Mouse (Mus musculus): ENCODE results near the gene Fdxacb1. TPM values are rescaled to one million over a fixed set of nuclear protein-coding genes. Genes with fewer than 3 reads are reported as not detected.

The Fdxacb1 gene
- polyA plus RNA-seq, 2 experiments: 5.2 to 9.4 TPM

- H3K27me3 ChIP-seq (ENCODE audit: control insufficient read depth, insufficient read depth, low read length): no peaks in the 10 kb centered on the region; the same call in 1 of the 2 replicates
- WGBS (ENCODE audit: insufficient replicate concordance): 67% methylated on average over 6 of the region's 6 CpGs
- no peaks in the 10 kb centered on the region for H3K9me3 ChIP-seq (ENCODE audit: control insufficient read depth, low read length)
- no peak overlapping the region for H3K4me3 ChIP-seq (ENCODE audit: insufficient read depth in 1 of 2, low read depth in 2 of 2, low read length in 2 of 2)
- no peak overlapping the region for H3K9ac ChIP-seq (replicated peaks)
- ATAC-seq (ENCODE audit: insufficient read depth): no peak
- H3K36me3 ChIP-seq (replicated peaks; ENCODE audit: control insufficient read depth, insufficient read depth, low read depth): no peaks in the 10 kb centered on the region
- no peak for DNase-seq (ENCODE audit: low read depth in 3 of 3, low spot score in 3 of 3)
- H3K4me2 ChIP-seq (ENCODE audit: low read depth): no peak overlapping the region
- TF ChIP-seq EP300 (IDR thresholded peaks at IDR 0.05; ENCODE audit: low read depth): no peak
- TF ChIP-seq CTCF (IDR thresholded peaks at IDR 0.05; ENCODE audit: low read depth): no peak
- H3K27ac ChIP-seq: no peak overlapping the region
- H3K4me1 ChIP-seq (replicated peaks; ENCODE audit: control insufficient read depth in 2 of 2, insufficient read depth in 2 of 2, low read length in 1 of 2): no peaks in the 10 kb centered on the region
These were observed 17.3 kb upstream of the Fdxacb1 start for GRCm38 (mm10) chr9:50750706-50751105.

DNA sequence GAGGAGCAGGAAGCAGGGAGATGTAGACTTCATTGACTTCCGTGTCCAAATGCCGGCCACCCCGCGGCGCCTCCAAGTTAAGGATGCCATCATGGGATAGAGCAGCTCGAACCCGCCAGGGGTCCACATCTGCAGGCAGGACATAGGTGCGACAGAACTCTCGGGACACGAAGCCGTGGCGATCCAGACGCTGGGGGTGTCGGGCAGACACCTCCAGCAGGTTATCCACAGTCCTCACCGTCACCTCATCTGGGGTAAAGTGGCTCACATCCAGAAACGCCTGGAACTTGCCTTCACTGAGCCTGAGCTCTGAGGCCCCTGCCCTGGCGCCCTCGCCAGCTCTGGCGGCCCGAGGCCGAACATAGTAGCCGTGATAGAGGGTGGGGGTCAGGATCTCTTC, 16.7 kb upstream of the Fdxacb1 start, which contains the start of gene Cryab:
Gene Cryab, plus strand, starts transcription at position 3 of the 400 bp plus-strand sequence.
- no peaks in the 10 kb centered on the region; the same call in 1 of the 2 replicates for H3K27me3 ChIP-seq (ENCODE audit: control insufficient read depth, insufficient read depth, low read length)
- H3K9ac ChIP-seq (replicated peaks): no peak within 1 kb of the TSS
- DNase-seq (ENCODE audit: low read depth in 3 of 3, low spot score in 3 of 3) (no peak), ATAC-seq (ENCODE audit: insufficient read depth) (no peak)
- H3K4me1 ChIP-seq (replicated peaks; ENCODE audit: control insufficient read depth in 2 of 2, insufficient read depth in 2 of 2, low read length in 1 of 2): no peaks in the 10 kb centered on the region
- H3K4me2 ChIP-seq (ENCODE audit: low read depth): no peak within 1 kb of the TSS
- H3K27ac ChIP-seq: no peak within 1 kb of the TSS
- H3K36me3 ChIP-seq (replicated peaks; ENCODE audit: control insufficient read depth, insufficient read depth, low read depth): no peaks in the 10 kb centered on the region
- 58% methylated on average over 22 of the region's 22 CpGs for WGBS (ENCODE audit: insufficient replicate concordance)
- TF ChIP-seq EP300 (IDR thresholded peaks at IDR 0.05; ENCODE audit: low read depth) (no peak), CTCF (IDR thresholded peaks at IDR 0.05; ENCODE audit: low read depth) (no peak)
- H3K4me3 ChIP-seq (ENCODE audit: insufficient read depth in 1 of 2, low read depth in 2 of 2, low read length in 2 of 2): no peak within 1 kb of the TSS
- H3K9me3 ChIP-seq (ENCODE audit: control insufficient read depth, low read length): no peaks in the 10 kb centered on the region

- no peak for ATAC-seq (ENCODE audit: insufficient read depth)
- 71% methylated on average over 14 of the region's 14 CpGs for WGBS (ENCODE audit: insufficient replicate concordance)
- Histone ChIP-seq H3K4me3 (ENCODE audit: insufficient read depth in 1 of 2, low read depth in 2 of 2, low read length in 2 of 2) (no peak within 1 kb of the TSS), H3K9me3 (ENCODE audit: control insufficient read depth, low read length) (no peaks in the 10 kb centered on the region), H3K9ac (replicated peaks) (no peak within 1 kb of the TSS), H3K4me2 (ENCODE audit: low read depth) (no peak within 1 kb of the TSS), H3K27ac (no peak within 1 kb of the TSS), H3K4me1 (replicated peaks; ENCODE audit: control insufficient read depth in 2 of 2, insufficient read depth in 2 of 2, low read length in 1 of 2) (no peaks in the 10 kb centered on the region), H3K36me3 (replicated peaks; ENCODE audit: control insufficient read depth, insufficient read depth, low read depth) (no peaks in the 10 kb centered on the region), H3K27me3 (ENCODE audit: control insufficient read depth, insufficient read depth, low read length) (no peaks in the 10 kb centered on the region)
- DNase-seq (ENCODE audit: low read depth in 3 of 3, low spot score in 3 of 3): no peak
- TF ChIP-seq EP300 (IDR thresholded peaks at IDR 0.05; ENCODE audit: low read depth) (no peak), CTCF (IDR thresholded peaks at IDR 0.05; ENCODE audit: low read depth) (no peak)
These were observed 15.9 kb upstream of the Fdxacb1 start, which contains the start of gene Hspb2 for GRCm38 (mm10) chr9:50752054-50752602. Gene Hspb2, minus strand, starts transcription at chr9:50752354.

DNA sequence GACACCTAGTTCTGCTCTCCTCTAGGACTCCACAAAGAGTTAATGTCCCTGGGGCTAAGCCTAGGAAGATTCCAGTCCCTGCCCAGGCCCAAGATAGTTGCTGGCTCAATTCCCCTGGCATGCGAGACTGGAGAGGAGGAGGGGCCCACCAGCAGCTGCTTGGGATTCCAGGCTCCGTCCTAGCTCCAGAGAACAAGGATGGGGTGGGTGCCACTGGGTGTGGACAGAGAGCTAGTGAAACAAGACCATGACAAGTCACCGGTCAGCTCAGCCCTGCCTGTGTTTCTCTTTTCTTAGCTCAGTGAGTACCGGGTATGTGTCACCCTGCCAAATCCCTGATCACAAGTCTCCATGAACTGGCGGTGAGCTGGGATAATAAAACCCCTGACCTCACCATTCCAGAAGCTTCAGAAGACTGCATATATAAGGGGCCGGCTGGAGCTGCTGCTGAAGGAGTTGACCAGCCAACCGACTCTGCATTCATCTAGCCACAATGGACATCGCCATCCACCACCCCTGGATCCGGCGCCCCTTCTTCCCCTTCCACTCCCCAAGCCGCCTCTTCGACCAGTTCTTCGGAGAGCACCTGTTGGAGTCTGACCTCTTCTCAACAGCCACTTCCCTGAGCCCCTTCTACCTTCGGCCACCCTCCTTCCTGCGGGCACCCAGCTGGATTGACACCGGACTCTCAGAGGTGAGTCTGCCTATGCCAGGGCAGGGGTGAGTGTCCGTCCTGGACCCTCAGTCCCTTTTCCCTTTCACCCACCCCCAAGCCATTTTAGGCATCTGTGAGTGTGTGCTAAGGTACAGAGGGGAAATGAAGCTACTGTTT, 15.0 kb upstream of the Fdxacb1 start:
- 58% methylated on average over 17 of the region's 17 CpGs for WGBS (ENCODE audit: insufficient replicate concordance)
- H3K9me3 ChIP-seq (ENCODE audit: control insufficient read depth, low read length): no peaks in the 10 kb centered on the region
- no peaks in the 10 kb centered on the region for H3K27me3 ChIP-seq (ENCODE audit: control insufficient read depth, insufficient read depth, low read length)
- no peak overlapping the region for H3K4me2 ChIP-seq (ENCODE audit: low read depth)
- no peaks in the 10 kb centered on the region for H3K36me3 ChIP-seq (replicated peaks; ENCODE audit: control insufficient read depth, insufficient read depth, low read depth)
- H3K27ac ChIP-seq: no peak overlapping the region
- no peak overlapping the region for H3K4me3 ChIP-seq (ENCODE audit: insufficient read depth in 1 of 2, low read depth in 2 of 2, low read length in 2 of 2)
- H3K9ac ChIP-seq (replicated peaks): no peak overlapping the region
- DNase-seq (ENCODE audit: low read depth in 3 of 3, low spot score in 3 of 3) (no peak), ATAC-seq (ENCODE audit: insufficient read depth) (no peak)
- TF ChIP-seq EP300 (IDR thresholded peaks at IDR 0.05; ENCODE audit: low read depth) (no peak), CTCF (IDR thresholded peaks at IDR 0.05; ENCODE audit: low read depth) (no peak)
- H3K4me1 ChIP-seq (replicated peaks; ENCODE audit: control insufficient read depth in 2 of 2, insufficient read depth in 2 of 2, low read length in 1 of 2): no peaks in the 10 kb centered on the region

DNA sequence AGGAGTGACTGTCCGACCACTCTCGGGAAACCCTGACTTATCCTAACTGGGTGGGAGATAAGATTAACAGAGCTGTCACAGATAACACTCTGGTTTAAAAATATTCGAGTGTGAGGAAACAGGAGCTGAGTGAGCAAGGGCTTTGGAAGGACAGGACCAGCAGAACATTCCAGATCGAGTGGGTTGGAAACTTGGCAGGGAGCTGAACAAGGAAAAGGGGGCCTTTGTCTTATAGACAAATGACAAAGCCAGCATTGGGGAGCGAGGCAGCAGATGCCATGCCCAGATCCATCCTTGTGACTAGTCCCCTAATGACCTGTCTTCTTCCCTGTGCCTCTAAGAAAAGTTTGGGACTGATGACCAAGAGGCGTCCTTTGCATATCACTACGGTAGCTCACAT, 14.1 kb upstream of the Fdxacb1 start:
- Histone ChIP-seq H3K4me2 (ENCODE audit: low read depth) (no peak overlapping the region), H3K9me3 (ENCODE audit: control insufficient read depth, low read length) (no peaks in the 10 kb centered on the region), H3K4me1 (replicated peaks; ENCODE audit: control insufficient read depth in 2 of 2, insufficient read depth in 2 of 2, low read length in 1 of 2) (no peaks in the 10 kb centered on the region), H3K27ac (no peak overlapping the region), H3K27me3 (ENCODE audit: control insufficient read depth, insufficient read depth, low read length) (no peaks in the 10 kb centered on the region), H3K36me3 (replicated peaks; ENCODE audit: control insufficient read depth, insufficient read depth, low read depth) (no peaks in the 10 kb centered on the region), H3K9ac (replicated peaks) (no peak overlapping the region), H3K4me3 (ENCODE audit: insufficient read depth in 1 of 2, low read depth in 2 of 2, low read length in 2 of 2) (no peak overlapping the region)
- no peak for ATAC-seq (ENCODE audit: insufficient read depth)
- DNase-seq (ENCODE audit: low read depth in 3 of 3, low spot score in 3 of 3): no peak
- TF ChIP-seq EP300 (IDR thresholded peaks at IDR 0.05; ENCODE audit: low read depth) (no peak), CTCF (IDR thresholded peaks at IDR 0.05; ENCODE audit: low read depth) (no peak)
- WGBS (ENCODE audit: insufficient replicate concordance): 37% methylated on average over 7 of the region's 7 CpGs

Measured in liver, embryonic 14.5 days (tissue).